Mouse (Mus musculus): ENCODE data around the gene Olfr669. TPM values are rescaled to one million over a fixed set of nuclear protein-coding genes. Genes with fewer than 3 reads are reported as not detected.

The Olfr669 gene
- not detected for total RNA-seq (2023)

DNA sequence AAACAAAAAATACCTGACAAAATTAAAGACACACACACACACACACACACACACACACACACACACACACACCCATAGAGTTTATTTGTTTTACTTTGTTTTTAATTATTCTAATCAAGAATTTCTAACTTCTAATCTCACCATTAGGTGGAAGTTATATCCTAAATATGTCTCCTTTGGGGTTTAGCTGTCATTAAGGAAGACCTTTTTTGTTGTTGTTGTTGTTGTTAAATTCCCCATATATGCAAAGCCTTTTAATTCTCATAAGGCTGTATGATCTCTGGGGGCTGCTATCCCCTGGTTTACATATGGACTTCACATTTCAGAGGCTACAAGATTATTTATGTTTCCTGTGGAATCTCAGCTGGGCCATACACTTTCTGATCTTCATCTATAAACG is at the start of gene Olfr669:
TSS of gene Olfr669 (plus strand) at position 301 of the 400 bp plus-strand sequence.

DNA sequence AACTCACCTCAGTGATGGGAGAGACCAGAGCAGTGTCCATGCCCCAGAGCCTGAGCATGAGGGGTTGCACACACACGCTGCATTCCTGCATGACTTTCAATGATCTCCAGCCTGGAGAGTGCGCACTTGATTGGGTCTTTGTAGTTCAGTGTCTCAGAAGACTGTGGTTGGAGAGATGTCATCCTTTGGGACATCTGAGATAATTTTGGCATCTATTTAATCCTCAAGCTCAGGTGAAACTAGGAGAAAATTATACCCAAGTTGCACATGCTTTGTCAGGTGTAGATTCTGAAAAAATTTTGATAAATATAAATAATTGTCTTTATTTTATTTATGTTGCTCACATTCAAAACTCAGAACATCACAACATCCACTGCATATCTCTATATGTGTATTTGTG is 38.2 kb upstream of the Olfr669 start, which contains the start of gene Olfr666:
TSS of gene Olfr666 (minus strand) at position 101 of the 400 bp plus-strand sequence.

DNA sequence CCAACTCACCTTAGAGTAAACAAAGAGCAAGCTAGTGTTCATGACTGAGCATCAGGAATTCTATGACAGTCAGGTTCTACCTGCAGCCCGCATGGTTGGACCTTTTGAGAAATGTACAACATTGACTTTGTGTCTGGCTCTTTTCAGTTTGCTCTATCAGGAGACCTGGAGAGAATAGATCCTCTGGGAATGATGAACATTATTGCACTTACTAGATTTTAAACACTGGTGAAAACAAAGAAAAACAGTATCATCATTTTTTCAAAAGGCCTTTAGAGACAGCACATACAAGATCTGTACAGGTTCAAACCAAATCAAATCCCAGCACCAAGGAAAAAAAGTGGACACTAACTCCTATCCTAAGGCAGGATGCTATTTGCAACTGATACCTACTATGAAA is 12.7 kb upstream of the Olfr669 start, which contains the start of gene Olfr667:
TSS of gene Olfr667 (minus strand) at position 101 of the 400 bp plus-strand sequence.

DNA sequence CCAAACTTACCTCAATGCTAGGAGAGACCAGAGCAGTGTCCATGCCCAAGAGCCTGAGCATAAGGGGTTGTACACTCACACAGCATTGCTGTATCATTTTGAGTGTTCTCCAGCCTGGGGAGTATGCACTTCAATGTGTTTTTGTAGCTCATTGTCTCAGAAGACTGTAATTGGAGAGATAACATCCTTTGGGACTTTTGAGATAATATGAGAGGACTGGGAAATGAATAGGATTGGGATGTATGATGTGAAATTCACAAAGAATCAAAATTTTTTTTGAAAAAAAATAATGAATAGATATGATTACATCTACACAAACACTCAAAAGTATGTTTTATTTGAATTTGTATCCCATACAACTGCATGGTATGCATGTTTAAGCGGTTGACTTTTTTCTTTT is 6.1 kb upstream of the Olfr669 start, which contains the start of gene Olfr668:
TSS of gene Olfr668 (minus strand) at position 101 of the 400 bp plus-strand sequence.

DNA sequence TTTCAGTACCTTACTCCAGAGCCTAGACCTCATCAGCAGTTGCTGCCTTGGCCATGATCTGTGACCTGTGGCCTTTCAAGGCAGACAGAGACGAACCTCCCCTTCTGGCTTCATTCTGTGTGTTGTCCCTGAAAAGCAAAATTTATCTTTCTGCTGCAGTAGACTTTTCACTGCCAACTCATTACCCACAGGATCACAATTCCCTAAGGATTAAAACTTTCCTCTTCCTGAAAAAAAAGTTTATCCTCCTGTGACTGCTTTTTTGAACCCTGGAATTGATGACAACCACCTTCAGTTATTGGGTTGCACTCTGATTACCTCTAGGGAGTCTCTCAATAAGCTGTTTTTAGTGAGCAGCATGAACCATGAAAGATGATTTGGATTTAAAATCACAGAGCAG is 28.5 kb downstream of the Olfr669 start, which contains the start of gene Olfr670:
TSS of gene Olfr670 (minus strand) at position 101 of the 400 bp plus-strand sequence.

DNA sequence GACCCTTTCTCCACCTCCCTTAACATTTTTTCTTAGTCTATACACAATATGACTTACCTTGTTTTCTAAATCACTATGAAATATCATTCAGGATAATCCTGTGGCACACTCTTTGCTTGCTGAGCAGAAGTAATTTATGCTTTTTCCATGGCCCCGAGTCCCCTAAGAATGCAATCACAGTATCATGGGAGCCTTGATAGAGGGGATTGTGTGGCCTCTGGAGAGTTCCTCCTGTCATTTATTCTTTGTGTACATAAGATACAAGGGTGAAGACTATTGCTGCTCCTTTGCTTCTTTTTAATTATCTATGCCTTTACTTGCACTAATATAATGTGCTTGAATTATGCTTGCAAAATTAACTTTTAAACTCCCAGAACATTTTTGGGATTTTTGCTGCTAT is 45.0 kb downstream of the Olfr669 start, which contains the start of gene Olfr671:
TSS of gene Olfr671 (minus strand) at position 101 of the 400 bp plus-strand sequence.

Other genes with a start within 250 kb of the Olfr669 start
- gene Olfr661, start 247.7 kb upstream of the Olfr669 start, total RNA-seq (2023) = not detected
- not detected for gene Usp17le, start 156.8 kb upstream of the Olfr669 start, total RNA-seq (2023)
- under 1 TPM in 1 of 2 experiments, not detected in 1; 0.24 TPM for gene Usp17lb, start 91.6 kb upstream of the Olfr669 start, total RNA-seq (2023)
- not detected for gene Usp17la, start 77.2 kb upstream of the Olfr669 start, total RNA-seq (2023)
- not detected for gene Olfr665, start 56.2 kb upstream of the Olfr669 start, total RNA-seq (2023)
- not detected for gene Olfr666, start 38.3 kb upstream of the Olfr669 start, total RNA-seq (2023)
- gene Olfr667, start 12.8 kb upstream of the Olfr669 start, total RNA-seq (2023) = not detected
- not detected for gene Olfr668, start 6.2 kb upstream of the Olfr669 start, total RNA-seq (2023)
- gene Olfr670, start 28.4 kb downstream of the Olfr669 start, total RNA-seq (2023) = not detected
- gene Olfr671, start 44.9 kb downstream of the Olfr669 start, total RNA-seq (2023) = not detected
- gene Olfr672, start 67.8 kb downstream of the Olfr669 start, total RNA-seq (2023) = not detected
- not detected for gene Olfr675, start 94.2 kb downstream of the Olfr669 start, total RNA-seq (2023)
- gene Olfr676, start 98.5 kb downstream of the Olfr669 start, total RNA-seq (2023) = not detected
- not detected for gene Olfr677, start 117.1 kb downstream of the Olfr669 start, total RNA-seq (2023)
- gene Olfr678, start 130.2 kb downstream of the Olfr669 start, total RNA-seq (2023) = not detected
- not detected for gene Olfr679, start 147.0 kb downstream of the Olfr669 start, total RNA-seq (2023)
- gene Olfr680-ps1, start 158.6 kb downstream of the Olfr669 start, total RNA-seq (2023) = not detected
- not detected for gene Olfr681, start 182.6 kb downstream of the Olfr669 start, total RNA-seq (2023)
- not detected for gene Olfr683, start 212.8 kb downstream of the Olfr669 start, total RNA-seq (2023)
- gene Olfr684, start 229.4 kb downstream of the Olfr669 start, total RNA-seq (2023) = not detected

All from neutrophil, adult 59 days (primary cell).